Mouse (Mus musculus) spleen, adult 12 weeks (tissue): ENCODE results near the gene Zfp692.

Experiments used
- DNase-seq: peaks from one replicate; pipeline ENCODE4 v3.0.0; 2022; ENCODE audit warnings: low spot score

The Zfp692 gene

DNA sequence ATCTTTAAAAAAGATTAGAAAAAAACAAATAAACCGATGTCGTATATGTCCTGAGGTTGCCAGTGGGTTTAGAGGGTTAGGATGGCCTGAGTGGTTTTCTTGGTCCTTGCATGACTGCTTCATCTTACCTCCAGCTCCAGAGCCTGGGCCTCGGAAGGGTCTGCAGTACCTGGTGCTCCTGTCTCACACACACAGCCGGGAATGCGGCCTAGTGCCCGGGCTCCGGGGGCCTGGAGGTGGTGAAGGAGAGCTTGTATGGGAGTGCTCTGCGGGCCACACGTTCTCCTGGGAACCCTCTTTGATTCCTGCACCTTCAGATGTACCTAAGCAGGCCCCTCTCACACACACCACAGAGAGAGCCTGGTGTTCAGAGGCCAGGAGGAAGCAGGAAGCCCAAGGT lies 1.8 kb downstream of the Zfp692 start:
- DNase-seq: no peak

DNA sequence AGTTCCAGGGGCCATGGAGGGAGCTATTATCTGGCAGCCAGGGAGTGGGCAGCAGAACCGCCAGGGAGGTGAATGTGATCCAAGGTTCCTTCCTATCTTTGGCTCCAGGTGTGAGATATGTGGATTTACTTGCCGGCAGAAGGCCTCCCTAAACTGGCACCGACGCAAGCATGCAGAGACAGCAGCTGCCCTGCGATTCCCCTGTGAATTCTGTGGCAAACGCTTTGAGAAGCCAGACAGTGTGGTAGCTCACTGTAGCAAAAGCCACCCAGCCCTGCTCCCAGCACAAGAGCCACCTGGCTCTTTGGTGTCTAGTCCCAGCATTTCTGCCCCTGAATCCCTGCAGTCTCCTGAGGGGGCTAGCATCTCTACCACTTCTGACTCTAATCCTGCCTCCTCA lies 7.2 kb downstream of the Zfp692 start:
- DNase-seq: no peak

DNA sequence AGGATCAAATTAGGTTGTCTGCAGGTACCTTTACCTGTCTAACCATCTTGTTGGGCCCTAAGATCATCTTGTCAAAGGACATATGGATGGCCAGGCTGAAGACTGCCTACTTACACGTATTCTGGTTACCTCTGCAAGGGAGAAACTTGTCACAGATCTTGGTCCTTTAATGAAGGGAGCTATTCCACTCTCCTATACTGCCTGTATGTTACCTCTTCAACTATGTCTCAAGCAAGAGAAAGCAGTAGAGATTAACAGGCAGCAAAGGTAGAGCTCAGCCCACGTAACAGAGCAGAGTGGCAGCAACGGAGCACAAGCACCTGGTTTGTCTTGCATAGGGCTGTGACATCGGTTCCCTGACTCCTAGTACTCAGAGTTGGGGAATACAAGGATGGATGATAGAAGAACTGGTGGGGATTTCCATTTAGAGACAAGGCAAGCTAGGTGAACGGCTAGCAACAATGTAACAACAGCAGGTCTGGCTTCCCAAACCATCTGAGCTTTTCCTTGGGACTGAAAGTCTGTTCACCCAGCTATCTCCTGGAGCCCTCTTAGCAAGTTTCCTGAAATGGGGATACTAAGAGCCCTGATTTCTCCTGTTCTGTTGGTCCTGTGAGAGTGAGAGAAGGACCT lies 8.8 kb downstream of the Zfp692 start:
- DNase-seq: no peak

DNA sequence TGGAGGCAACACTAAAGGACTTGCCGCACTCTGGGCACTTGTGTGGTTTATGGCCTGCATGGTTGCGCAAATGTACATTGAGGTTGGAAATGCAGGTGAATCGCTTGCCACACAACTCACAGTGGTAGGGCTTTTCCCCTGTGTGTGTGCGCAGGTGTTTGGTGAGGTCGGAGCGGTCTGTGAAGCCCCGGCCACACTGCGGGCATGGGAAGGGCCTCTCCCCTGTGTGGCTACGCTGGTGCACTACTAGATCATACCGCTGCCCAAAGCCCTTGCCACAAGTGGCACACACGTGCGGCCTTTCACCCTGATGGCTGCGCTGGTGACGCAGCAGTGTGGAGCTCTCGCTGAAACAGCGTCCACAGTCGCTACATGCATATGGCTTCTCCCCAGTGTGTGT lies 9.5 kb downstream of the Zfp692 start:
- no peak for DNase-seq

DNA sequence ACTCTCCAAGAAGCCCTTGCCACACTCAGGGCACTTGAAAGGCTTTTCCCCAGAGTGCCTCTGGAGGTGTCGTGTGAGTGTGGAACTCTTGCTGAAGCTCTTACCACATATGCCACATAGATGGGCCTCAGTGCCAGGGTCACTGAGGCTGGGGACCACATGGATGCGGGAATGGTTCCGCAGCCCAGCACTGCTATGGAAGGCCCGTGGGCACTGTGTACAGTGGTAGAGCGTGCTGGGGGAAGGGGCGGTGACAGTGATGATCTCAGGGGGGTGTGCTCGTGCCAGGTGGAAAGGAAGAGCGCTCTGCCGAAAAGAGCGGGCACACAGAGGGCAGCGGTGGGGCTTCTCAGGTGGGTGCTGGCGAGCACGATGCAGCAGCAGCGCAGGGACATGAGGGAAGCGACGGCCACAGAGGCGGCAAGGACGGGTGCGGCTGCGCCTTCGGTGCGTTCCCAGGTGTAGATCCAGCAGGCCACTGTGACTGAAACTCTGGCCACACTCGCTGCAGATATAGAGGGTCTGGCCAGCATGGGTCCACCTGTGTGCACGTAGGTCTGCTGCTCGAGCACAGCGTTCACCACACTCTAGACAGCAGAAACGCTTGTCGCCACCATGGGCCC lies 10.0 kb downstream of the Zfp692 start:
- no peak for DNase-seq

DNA sequence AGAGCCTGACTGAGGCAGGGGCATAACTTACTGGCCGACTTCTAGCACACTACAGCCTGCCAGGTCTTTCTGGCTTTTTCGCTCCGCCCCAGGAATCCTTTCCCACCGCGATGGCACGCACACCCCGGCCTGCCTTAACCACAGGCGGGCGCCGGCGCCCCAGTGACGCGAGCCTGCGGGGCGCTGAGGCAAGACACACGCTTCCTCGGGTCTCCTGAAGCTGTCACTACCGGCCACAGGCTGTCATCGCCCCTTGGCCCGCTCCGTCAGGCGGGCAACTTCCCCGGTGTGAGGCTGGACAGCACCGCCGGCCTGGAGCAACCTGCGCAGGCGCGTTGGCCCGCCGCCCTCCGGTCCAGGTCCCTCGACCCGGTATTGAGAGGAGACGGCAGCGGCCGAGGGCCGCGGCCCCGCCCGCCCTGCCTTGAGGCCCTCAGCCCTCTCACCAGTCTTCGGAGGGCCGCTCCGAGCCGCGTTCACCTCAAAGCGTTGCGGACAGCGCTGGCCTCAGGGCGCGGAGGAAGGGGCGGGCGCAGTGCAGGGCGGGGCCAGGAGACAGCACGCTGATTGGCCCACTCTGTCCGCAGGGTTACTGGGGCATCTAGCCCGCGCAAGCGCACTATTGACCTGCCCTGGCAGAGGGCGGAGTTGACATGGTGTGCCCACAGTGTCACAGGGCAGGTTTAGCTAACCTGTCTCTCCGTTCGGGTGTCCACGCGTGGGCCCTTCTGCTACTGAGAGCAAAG lies 16.1 kb downstream of the Zfp692 start:
- DNase-seq: peak; percentile 94

DNA sequence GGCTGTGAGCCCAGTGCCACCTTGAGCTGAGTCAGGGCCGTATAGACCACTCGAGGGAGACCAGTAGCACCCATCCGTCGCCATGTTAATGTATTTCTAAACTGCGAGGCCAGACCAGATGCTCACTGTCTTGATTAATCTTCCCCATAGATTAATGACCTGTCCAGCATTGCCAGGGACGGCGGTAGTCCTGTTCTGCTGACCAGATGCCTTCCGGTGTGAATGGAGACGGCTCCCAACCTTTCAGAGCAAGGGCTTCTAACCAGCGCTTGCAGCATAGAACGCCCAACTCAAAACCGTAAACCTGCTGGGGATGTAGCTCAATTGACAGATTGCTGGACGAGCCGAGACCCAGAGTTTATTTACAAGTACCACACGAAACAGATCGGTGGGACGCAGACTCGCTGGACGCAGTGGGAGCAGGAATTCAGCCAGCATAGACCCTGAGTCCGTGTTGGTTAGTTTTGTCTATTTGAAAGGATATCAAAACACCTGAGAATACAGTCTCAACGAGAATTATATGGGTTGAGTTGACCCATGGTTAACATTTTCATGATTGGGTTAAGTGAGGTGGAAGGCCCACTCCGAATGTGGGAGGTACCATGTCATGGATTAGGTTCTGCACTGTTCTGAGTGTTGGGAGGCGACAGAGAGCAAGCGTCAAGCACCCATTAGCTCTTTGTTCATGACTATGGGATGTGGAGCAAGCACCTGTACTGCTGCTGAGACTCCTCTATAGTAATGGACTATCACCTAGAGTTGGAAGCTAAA lies 16.9 kb downstream of the Zfp692 start:
- no peak for DNase-seq

DNA sequence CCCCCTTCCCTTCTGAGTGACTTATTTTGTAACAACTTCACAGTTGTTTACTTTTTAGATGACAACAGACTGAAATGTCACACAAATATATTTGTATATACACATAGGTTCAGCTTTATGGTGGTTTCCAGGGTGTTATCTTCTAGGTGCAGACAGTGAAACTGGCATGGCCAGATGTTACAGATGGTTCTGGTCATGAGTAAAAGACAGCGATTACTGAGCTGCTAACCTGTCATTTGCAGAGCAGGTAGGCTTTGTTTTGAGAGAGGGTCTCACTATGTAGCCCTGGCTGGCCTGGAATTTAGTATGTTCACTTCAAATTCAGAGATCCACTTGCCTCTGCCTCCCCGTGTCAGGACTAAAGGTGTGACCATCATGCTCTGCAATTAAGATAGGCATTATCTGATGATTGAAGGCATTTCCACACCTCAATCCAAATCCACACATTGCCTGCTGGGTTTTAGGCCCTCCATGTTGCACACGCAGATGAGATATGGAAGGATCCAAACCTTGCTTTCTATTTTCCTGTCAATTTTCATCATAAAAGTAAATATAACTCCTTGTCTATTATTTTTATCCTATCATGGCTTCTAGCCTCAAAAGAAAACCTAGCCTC lies 17.9 kb downstream of the Zfp692 start:
- DNase-seq: peak; percentile 35

DNA sequence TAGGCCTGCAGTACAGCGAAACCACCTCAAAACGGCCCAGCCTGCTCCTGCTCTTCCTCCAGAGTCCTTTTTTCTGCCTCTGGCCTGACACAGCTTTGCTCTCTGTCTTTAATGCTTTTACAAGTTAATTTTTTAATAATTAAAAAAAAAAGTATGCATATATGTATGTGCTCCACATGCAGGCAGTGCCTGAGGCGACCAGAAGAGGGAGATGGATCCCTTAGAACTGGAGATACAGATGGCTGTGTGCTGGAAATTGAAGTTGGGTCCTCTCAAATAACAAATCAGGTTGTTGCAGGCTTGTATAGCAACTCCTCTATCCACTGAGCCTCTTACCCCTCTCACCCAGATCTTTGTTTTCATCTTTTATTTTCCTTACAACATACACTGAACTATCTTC lies 19.9 kb downstream of the Zfp692 start:
- no peak for DNase-seq

DNA sequence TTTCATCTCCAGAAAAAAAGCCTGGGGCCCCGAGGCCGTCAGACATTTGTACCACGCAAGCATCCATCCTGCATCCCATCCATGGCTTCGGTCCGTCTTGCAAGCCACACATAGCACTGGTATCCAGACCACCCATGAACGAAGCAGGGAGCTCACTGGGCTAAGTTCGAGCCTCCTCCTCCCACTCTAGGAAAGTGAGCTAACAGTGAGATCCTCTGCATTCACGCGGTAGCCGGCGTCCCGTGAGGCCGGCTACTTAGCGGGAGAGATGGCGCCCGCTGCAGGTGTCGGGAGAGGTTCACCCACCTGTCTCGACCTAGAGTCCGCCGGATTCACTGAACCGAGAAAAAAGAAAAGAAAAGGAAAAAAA lies 23.0 kb downstream of the Zfp692 start:
- no peak for DNase-seq

DNA sequence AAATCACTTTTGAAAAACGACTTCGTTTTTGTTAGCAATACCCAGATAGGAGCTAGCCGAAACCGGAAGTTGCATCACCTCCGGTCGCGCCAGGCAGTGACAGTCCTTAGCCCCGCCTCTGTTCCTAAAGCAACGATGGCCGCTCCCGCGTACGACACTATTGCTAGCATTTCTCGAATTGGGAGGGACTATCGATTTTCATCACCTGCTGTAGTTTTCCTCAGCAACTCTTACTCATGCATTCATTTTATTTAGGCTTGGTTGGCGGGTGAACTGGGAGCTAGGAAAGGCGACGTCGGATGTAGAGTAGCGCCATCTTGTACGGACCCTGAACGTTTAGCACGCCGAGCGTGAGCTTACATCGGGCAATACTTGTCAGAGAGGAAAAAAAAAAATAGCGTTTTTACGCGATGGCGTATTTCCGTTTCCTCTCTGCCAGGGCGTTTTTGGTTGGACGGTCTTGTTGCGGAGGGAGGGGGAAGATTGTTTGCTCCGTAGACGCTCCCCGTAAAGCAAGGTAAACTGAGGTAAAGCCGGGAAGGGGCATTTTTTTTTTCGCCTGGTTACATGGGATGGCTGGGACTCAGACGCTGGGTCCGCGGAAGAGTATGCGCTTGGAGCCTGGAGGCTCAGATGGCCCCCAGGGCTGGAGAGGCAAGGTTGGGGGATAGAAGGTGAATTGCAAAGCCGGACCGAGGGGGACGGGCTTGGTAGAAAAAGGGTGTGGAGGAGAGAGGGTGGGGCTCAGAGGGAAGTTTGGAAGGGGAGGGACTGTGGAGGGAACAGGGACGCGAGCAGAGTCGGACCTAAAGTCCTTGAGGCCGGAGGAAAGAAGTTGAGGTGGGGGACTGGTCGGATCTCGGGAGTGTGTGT lies 23.6 kb downstream of the Zfp692 start, which contains the start of the genes Zfp672 and Sh3bp5l:
Gene Zfp672, minus strand, starts transcription at position 64 of the 873 bp plus-strand sequence.
Gene Sh3bp5l, plus strand, starts transcription at position 449 of the 873 bp plus-strand sequence.
- peak; percentile 86 for DNase-seq

DNA sequence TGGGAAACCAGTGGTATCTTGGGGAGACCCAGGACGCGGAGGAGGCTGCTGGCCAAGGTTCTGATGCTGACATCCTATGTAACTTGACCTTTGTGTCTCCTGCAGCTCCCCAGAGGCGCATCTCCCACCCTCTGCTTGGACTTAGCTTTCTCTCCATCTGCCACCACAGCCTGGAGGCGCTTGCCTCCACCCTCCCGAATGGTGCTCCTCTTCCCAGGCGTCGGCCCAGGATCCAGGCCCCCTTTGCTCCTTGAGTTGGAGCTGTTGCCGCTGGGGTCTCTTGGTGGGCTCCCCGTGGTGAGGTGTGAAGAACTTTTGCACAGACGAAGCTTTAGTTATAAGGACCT lies 24.3 kb downstream of the Zfp692 start:
- no peak for DNase-seq

DNA sequence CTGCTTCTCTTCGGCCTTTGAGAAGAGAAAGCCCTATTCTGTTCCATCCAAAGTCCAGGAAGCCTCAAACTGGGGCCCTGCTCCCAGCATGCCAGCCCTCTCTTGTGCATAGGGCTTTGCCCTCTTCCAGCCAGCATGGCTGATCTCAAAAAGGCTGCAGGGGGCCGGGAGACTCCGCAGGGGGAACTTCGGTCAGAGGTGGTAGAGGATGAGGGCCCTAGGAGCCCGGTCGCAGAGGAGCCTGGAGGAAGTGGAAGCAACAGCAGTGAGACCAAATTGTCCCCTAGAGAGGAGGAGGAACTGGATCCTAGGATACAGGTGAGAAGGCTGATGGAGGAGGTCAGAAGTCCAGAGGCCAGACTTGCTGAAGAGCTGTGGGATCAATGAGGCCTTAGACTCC lies 24.7 kb downstream of the Zfp692 start:
- DNase-seq: no peak

DNA sequence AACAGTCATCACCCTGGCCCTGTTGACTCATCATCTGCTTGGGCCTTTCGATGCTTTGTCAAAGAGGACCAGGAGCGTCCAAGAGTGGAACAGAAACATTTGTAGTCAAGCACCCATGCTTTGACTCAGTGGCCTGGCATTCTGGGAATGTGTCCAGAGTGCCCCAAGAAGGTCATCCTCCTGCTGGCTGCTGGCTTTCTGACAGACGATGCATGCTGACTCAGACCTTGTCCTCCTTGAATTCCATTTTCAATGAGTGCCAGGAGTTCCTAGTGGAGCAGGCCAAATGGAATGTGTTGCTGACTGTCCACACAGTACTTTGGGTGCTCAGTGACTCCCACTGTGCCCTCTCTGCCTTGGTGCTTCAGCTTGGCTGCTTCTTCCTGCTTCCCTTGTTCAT lies 27.9 kb downstream of the Zfp692 start:
- DNase-seq: no peak

DNA sequence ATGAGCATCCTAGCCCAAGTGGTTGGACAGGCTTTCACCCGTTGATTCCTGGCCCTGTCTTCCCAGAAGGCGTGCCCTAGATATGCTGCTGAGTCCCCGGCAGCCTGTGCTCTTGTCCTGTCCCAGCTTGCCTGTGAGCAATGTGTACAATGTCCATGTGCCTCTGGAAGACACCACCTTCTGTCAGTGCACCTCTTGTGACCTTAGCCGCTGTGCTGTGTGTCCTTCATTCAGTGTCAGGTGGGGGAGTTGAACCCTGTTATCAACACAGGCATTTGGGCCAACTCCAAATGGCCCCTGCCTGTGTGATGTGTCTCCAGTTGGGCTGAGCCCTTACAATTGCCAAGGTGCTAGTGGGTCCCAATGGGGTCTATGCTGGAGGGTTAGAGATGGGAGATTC lies 39.9 kb downstream of the Zfp692 start:
- DNase-seq: no peak

DNA sequence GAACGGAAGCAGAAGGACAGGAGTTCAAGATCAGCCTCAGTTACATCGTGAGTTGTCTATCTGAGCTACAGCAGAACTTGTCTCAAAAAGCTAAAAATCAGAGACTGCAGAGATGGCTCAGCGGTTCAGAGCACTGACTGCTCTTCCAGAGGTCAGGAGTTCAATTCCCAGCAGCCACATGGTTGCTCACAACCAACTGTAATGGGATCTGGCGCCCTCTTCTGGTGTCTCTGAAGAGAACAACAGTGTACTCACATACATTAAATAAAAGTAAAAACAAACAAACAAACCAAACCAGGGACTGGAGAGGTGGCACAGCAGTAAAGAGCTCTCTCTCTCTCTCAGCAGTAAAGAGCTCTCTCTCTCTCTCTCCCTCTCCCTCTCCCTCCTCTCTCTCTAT lies 43.8 kb downstream of the Zfp692 start:
- no peak for DNase-seq

DNA sequence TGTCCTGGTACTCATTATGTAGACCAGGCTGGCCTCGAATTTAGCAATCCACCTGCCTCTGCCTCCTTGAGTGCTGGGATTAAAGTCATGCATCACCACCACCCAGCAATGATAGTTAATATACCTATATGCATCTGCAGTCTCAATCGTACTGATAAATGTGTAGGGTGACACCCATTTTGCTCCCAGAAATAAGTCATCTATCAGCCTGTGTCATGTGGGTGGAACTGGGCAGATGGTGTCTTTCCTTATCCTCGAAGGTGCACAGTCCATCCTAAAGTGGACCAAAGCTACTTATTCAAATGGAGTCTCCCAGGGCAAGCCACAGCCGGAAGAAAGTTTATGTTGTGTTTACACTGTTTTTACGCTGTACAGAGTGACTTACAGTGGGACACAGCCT lies 44.3 kb downstream of the Zfp692 start:
- DNase-seq: no peak

DNA sequence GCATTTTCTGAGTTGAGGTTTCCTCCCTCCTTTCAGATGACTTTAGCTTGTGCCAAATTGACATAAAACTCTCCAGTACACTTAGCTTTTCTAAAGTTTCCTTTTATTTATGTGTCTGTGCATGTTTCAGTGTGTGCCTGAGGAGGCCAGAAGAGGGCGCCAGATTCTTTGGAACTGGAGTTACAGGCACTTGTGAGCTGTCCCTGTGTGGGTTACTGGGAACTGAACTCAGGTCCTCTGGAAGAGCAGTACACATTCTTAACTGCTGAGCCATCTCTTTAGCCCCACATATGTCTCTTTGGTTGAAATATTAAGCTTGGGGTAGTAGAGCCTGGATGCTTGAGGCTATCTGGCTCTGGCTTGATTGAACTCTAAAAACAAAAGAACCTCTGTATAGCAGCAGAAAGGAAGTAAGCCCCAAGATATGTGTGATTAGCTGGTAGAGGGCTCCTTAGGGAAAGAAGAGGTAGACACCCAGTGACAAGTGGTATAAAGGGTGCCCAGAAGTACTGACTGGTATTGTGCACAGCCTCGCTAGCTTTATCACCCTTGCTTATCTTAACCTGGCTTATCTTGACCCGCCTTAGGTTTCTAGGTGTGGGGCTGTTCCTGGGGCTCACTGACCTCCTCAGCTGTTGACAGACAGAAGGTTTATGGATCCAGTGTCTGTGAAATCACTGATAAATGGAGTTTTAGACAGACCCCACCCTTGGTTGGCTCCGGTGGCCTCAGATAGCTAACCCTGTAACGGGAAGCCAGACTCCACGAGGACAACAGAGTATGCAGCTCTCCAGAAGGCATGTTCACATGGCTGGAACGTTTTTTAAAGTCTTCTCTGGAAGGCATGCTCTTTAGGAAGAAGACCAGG lies 46.0 kb downstream of the Zfp692 start:
- peak; percentile 54 for DNase-seq

DNA sequence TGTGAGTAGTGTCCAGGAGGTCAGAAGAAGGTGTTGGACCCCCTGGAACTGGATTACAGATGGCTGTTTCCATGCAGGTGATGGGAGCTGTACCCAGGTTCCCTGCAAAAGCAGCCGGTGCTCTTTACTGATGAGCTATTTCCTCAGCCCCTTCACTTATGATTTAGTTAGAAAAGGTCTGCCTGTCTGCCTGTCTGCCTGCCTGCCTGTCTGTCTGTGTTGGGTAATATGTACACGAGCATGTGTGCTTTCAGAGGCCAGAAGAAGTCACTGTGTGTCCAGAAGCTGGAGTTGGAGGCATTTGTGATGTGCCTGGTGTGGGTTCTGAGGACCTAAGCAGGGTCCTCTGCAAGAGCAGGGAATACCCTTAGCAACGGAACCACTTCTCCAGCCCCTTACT lies 46.8 kb downstream of the Zfp692 start:
- DNase-seq: no peak

DNA sequence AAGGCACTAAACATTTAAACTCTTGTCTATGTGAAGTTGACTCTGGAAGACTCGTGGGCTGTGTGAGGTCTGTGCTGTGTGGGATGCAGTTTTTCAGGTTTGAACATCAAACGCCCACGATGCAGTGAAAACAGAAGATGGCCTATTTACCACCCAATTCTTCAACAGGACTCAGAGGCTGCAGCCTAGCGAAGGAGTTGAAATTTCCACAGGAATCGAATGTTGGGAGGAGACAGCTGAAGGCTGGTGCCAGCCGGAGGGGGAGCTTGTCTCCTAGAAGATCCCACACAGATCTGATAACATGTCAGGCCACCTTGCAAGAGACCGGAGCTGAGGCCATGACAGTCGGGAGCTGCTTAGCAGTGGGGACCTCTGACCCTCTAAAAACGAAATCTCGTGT lies 47.6 kb downstream of the Zfp692 start:
- DNase-seq: no peak
